Mouse (Mus musculus) hindbrain, embryonic 12.5 days (tissue): ENCODE measurements around the gene Vmn2r109. TPM values are rescaled to one million over a fixed set of nuclear protein-coding genes. Genes with fewer than 3 reads are reported as not detected.
"Not testable (repeated sequence)": the region's sequence is repeated elsewhere in the genome, so short reads cannot be mapped to it uniquely, and the experiment has no call there.

Experiments used
- ATAC-seq: fragments of 200-750 bp; cut with Nextera tagmentation; 2 replicates; pipeline ENCODE4 v1.8.0; 2017; ENCODE audit warnings: moderate TSS enrichment; ENCODE audit not compliant: low FRiP score
- H3K27ac ChIP-seq: fragments of 300-500 bp; sonication (generic); 2 replicates; pipeline ENCODE4 v1.5.1; 2016; ENCODE audit warnings: mild to moderate bottlenecking
- H3K27me3 ChIP-seq: fragments of 300-500 bp; sonication (generic); 2 replicates; pipeline ENCODE4 v1.6.1; 2016; ENCODE audit warnings: mild to moderate bottlenecking
- H3K36me3 ChIP-seq: fragments of 300-500 bp; sonication (generic); 2 replicates; pipeline ENCODE4 v1.6.1; 2016; ENCODE audit warnings: mild to moderate bottlenecking
- H3K4me1 ChIP-seq: fragments of 300-500 bp; sonication (generic); 2 replicates; pipeline ENCODE4 v1.6.1; 2016
- H3K4me2 ChIP-seq: fragments of 300-500 bp; sonication (generic); replicated peaks from 2 replicates; pipeline ENCODE4 v1.6.1; 2016; ENCODE audit warnings: mild to moderate bottlenecking
- H3K4me3 ChIP-seq: fragments of 300-500 bp; sonication (generic); 2 replicates; pipeline ENCODE4 v1.5.1; 2016; ENCODE audit warnings: mild to moderate bottlenecking
- H3K9ac ChIP-seq: fragments of 300-500 bp; sonication (generic); 2 replicates; pipeline ENCODE4 v1.6.1; 2016; ENCODE audit warnings: mild to moderate bottlenecking, moderate library complexity
- H3K9me3 ChIP-seq: fragments of 300-500 bp; sonication (generic); replicated peaks from 2 replicates; pipeline ENCODE4 v1.6.1; 2016; ENCODE audit warnings: mild to moderate bottlenecking
- WGBS: fragments of 180-500 bp; shearing (Covaris S2); methylation state at CpG from one replicate; pipeline ENCODE4 v1.1.7; 2016; 5-methylcytosine and 5-hydroxymethylcytosine counted together
- polyA plus RNA-seq: library from polyadenylated mRNA; unstranded; fragments of >200 nt; fragmentation: Nextera tagmentation; extraction: Ambion mirVana; gene quantifications from 2 replicates; pipeline ENCODE4 v1.2.1, GENCODE M21; 2016

Vmn2r109 gene
- polyA plus RNA-seq: not detected in 2 replicates

DNA sequence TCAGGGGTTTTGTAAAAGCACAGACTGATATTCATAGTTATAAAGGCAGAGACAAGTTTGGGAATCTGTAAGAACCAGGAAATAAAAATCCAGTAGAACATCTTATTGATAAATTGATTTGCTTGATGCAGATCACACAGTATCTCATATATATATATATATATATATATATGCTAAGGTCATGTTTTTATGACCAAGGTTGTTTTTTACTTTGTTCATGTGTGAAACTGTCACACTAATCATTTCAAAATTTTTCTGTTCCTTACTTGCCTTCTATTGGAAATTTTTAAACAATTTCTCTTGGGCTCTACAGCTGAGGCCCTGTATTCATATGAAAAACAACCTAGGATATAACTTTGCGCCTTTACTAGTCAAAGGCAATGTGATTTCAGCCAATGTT, at the start of gene Vmn2r109:
Vmn2r109 (minus strand) TSS at position 101 of the 400 bp plus-strand sequence.
- H3K36me3 ChIP-seq: no peaks in the 10 kb centered on the region
- H3K4me2 ChIP-seq: no peak within 1 kb of the TSS
- H3K9me3 ChIP-seq: no peaks in the 10 kb centered on the region
- H3K4me1 ChIP-seq: no peaks in the 10 kb centered on the region
- H3K27me3 ChIP-seq: no peaks in the 10 kb centered on the region
- ATAC-seq: no peak
- WGBS: 91% methylated on average over 1 of the region's 1 CpGs
- no peak within 1 kb of the TSS for H3K27ac ChIP-seq
- H3K9ac ChIP-seq: no peak within 1 kb of the TSS
- H3K4me3 ChIP-seq: no peak within 1 kb of the TSS

DNA sequence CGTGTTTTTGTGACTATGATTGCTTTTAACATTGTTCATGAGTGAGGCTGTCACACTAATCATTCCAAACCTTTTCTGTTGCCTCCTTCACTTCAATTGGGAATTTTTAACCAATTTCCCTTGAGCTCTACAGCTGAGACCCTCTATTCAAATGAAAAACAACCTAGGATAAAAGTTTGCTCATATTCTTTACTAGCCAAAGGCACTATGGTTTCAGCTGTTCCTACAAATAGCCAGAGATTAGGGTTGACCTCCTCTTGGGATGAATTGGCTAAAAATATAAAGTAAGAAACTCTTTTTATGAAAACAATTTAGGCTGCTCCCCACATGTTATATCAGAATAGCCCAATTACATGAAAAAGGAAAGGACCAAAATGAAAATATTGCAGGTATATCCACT, 31.8 kb upstream of the Vmn2r109 start, which contains the start of gene Vmn2r110:
Vmn2r110 (minus strand) TSS at position 101 of the 400 bp plus-strand sequence.
- H3K9ac ChIP-seq: no peak within 1 kb of the TSS
- no peak within 1 kb of the TSS for H3K4me2 ChIP-seq
- WGBS: 41% methylated on average over 1 of the region's 1 CpGs
- no peaks in the 10 kb centered on the region for H3K36me3 ChIP-seq
- no peaks in the 10 kb centered on the region for H3K4me1 ChIP-seq
- no peak within 1 kb of the TSS for H3K4me3 ChIP-seq
- H3K9me3 ChIP-seq: peaks cover 10% of the 10 kb centered on the region
- no peak within 1 kb of the TSS for H3K27ac ChIP-seq
- no peaks in the 10 kb centered on the region for H3K27me3 ChIP-seq
- ATAC-seq: no peak

DNA sequence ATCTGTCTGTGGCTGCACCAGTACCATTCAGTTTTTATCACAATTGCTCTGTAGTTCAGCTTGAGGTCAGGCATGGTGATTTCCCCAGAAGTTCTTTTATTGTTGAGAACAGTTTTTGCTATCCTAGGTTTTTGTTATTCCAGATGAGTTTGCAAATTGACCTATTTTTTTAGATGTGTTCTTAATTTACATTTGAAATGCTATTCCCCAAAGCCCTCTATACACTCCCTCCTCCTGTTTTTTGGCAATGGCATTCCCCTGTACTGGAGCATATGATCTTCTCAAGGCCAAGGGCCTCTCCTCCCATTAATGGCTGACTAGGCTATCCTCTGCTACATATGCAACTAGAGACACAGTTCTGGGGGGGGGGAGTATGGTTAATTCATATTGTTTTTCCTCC, 56.3 kb downstream of the Vmn2r109 start:
- not testable (repeated sequence) for H3K9ac ChIP-seq, H3K4me3 ChIP-seq, H3K4me2 ChIP-seq, H3K27me3 ChIP-seq, H3K27ac ChIP-seq, H3K4me1 ChIP-seq, ATAC-seq, H3K36me3 ChIP-seq
- peaks cover 25% of the 10 kb centered on the region for H3K9me3 ChIP-seq

DNA sequence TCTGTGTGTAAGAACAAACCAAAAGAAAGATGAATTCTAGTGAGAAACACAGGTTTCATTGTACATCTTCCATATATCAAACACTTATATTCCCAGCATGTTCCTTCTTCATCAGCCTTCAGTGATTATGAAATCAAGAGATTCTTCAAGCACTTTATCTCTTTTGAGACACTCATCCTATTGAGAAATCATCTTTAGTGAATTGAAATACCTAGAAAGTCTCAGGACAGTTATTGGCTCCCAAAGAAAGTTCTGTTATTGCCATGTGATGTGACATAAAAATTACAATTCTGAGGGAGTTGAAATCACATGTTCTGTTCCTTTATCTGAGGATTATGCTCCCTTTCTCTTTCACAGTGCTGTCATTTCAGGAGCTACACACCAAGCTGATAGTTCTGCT, 66.7 kb downstream of the Vmn2r109 start, which contains the start of gene Vmn1r225:
Vmn1r225 (plus strand) TSS at position 301 of the 400 bp plus-strand sequence.
- no peak within 1 kb of the TSS for H3K4me2 ChIP-seq
- no peak within 1 kb of the TSS for H3K9ac ChIP-seq
- ATAC-seq: no peak

More for the DNA sequence above, 66.7 kb downstream of the Vmn2r109 start, which contains the start of gene Vmn1r225:
- Histone ChIP-seq H3K36me3 (no peaks in the 10 kb centered on the region), H3K4me1 (no peaks in the 10 kb centered on the region), H3K27me3 (no peaks in the 10 kb centered on the region), H3K4me3 (no peak within 1 kb of the TSS), H3K27ac (no peak within 1 kb of the TSS), H3K9me3 (peaks cover 8% of the 10 kb centered on the region; the same call in 1 of the 2 replicates)

Other genes with a start within 250 kb of the Vmn2r109 start
- gene Vmn2r107, start 219.5 kb downstream of the Vmn2r109 start, polyA plus RNA-seq: not detected in 2 replicates
- not detected in 2 replicates for gene Vmn1r224, start 150.6 kb downstream of the Vmn2r109 start, polyA plus RNA-seq
- not detected in 2 replicates for gene Vmn2r108, start 83.4 kb downstream of the Vmn2r109 start, polyA plus RNA-seq
- not detected in 2 replicates for gene Vmn1r225, start 66.6 kb downstream of the Vmn2r109 start, polyA plus RNA-seq
- 0.03 TPM in 1 of 2 replicates, not detected in the other for gene Vmn2r110, start 31.7 kb upstream of the Vmn2r109 start, polyA plus RNA-seq
- gene Fpr-rs3, start 60.1 kb upstream of the Vmn2r109 start, polyA plus RNA-seq: not detected in 2 replicates
- not detected in 2 replicates for gene Vmn1r226, start 118.1 kb upstream of the Vmn2r109 start, polyA plus RNA-seq
- gene Vmn1r227, start 165.1 kb upstream of the Vmn2r109 start, polyA plus RNA-seq: not detected in 2 replicates
- gene Vmn1r228, start 221.4 kb upstream of the Vmn2r109 start, polyA plus RNA-seq: not detected in 2 replicates
- gene Vmn1r229, start 246.8 kb upstream of the Vmn2r109 start, polyA plus RNA-seq: 0.03 TPM in 1 of 2 replicates, not detected in the other